Mouse (Mus musculus) embryonic facial prominence, embryonic 15.5 days (tissue): Measurements from ENCODE around the gene Gm20388. TPM values are rescaled to one million over a fixed set of nuclear protein-coding genes. Genes with fewer than 3 reads are reported as not detected.

Source experiments
- ATAC-seq: fragments of 200-750 bp; cut with Nextera tagmentation; 2 replicates; pipeline ENCODE4 v1.8.0; 2017; ENCODE audit warnings: low read depth, moderate TSS enrichment; ENCODE audit not compliant: insufficient number of reproducible peaks, low FRiP score, low TSS enrichment
- H3K27ac ChIP-seq: fragments of 300-500 bp; sonication (generic); replicated peaks from 2 replicates; pipeline ENCODE4 v1.5.1; 2015; ENCODE audit warnings: mild to moderate bottlenecking, inconsistent platforms
- H3K27me3 ChIP-seq: fragments of 300-500 bp; sonication (generic); 2 replicates; pipeline ENCODE4 v1.6.1; 2015; ENCODE audit warnings: inconsistent platforms
- H3K36me3 ChIP-seq: fragments of 300-500 bp; sonication (generic); 2 replicates; pipeline ENCODE4 v1.6.1; 2015; ENCODE audit warnings: mild to moderate bottlenecking, inconsistent platforms
- H3K4me1 ChIP-seq: fragments of 300-500 bp; sonication (generic); 2 replicates; pipeline ENCODE4 v1.6.1; 2015; ENCODE audit warnings: inconsistent platforms
- H3K4me2 ChIP-seq: fragments of 300-500 bp; sonication (generic); replicated peaks from 2 replicates; pipeline ENCODE4 v1.6.1; 2015; ENCODE audit warnings: mild to moderate bottlenecking, inconsistent platforms
- H3K4me3 ChIP-seq: fragments of 300-500 bp; sonication (generic); replicated peaks from 2 replicates; pipeline ENCODE4 v1.5.1; 2015; ENCODE audit warnings: mild to moderate bottlenecking, inconsistent platforms
- H3K9ac ChIP-seq: fragments of 300-500 bp; sonication (generic); 2 replicates; pipeline ENCODE4 v1.6.1; 2015; ENCODE audit warnings: inconsistent platforms
- H3K9me3 ChIP-seq: fragments of 300-500 bp; sonication (generic); replicated peaks from 2 replicates; pipeline ENCODE4 v1.6.1; 2016; ENCODE audit warnings: inconsistent platforms
- WGBS: fragments of 180-500 bp; shearing (Covaris S2); methylation state at CpG from one replicate; pipeline ENCODE4 v1.1.7; 2015; 5-methylcytosine and 5-hydroxymethylcytosine counted together
- polyA plus RNA-seq: library from polyadenylated mRNA; unstranded; fragments of >200 nt; fragmentation: Nextera tagmentation; extraction: Ambion mirVana; gene quantifications from 2 replicates; pipeline ENCODE4 v1.2.1, GENCODE M21; 2015

Gm20388 gene
- polyA plus RNA-seq, 1 experiment from 2014 or later: 8.0 TPM

- peaks cover 85% of the 10 kb centered on the region for H3K4me1 ChIP-seq
- H3K36me3 ChIP-seq: no peaks in the 10 kb centered on the region
- peak overlapping the region; percentile 60 for H3K4me3 ChIP-seq
- H3K27me3 ChIP-seq: no peaks in the 10 kb centered on the region
- ATAC-seq: peak; percentile 11; the same call in 1 of the 2 replicates
- peak overlapping the region; percentile 98 for H3K4me2 ChIP-seq
- peak overlapping the region; percentile 44 for H3K9ac ChIP-seq
- H3K9me3 ChIP-seq: no peaks in the 10 kb centered on the region
- 4% methylated on average over 36 of the region's 37 CpGs for WGBS
- peak overlapping the region; percentile 92 for H3K27ac ChIP-seq
Observed at GRCm38 (mm10) chr8:120538397-120539240, 628.0 kb downstream of the Gm20388 start.

DNA sequence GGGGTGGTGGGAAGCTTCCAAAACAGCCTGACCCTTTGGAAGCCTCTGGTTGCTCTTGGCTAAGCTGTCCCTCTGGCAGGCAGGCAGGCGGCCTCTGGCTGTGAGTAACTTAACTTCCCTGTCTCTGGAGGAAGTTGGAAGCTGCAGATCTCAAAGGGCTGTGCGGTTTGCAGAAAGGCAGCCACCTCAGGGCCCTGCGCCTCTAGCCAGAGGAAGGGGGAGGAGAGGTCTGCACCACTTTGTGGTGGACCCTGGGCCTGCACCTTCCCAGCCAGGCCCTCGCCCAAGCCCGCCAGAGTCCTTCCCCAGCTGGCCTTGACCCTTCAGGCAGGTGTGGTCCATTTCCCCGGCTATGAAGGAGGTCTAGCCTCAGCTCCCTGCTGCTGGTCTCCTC lies 628.7 kb downstream of the Gm20388 start:
- Histone ChIP-seq H3K27ac (peak overlapping the region; percentile 92), H3K36me3 (no peaks in the 10 kb centered on the region), H3K27me3 (no peaks in the 10 kb centered on the region), H3K4me2 (peak overlapping the region; percentile 98), H3K9me3 (no peaks in the 10 kb centered on the region), H3K4me1 (peaks cover 84% of the 10 kb centered on the region), H3K9ac (peak overlapping the region; percentile 21), H3K4me3 (peak overlapping the region; percentile 60)
- ATAC-seq: no peak
- 39% methylated on average over 6 of the region's 6 CpGs for WGBS

DNA sequence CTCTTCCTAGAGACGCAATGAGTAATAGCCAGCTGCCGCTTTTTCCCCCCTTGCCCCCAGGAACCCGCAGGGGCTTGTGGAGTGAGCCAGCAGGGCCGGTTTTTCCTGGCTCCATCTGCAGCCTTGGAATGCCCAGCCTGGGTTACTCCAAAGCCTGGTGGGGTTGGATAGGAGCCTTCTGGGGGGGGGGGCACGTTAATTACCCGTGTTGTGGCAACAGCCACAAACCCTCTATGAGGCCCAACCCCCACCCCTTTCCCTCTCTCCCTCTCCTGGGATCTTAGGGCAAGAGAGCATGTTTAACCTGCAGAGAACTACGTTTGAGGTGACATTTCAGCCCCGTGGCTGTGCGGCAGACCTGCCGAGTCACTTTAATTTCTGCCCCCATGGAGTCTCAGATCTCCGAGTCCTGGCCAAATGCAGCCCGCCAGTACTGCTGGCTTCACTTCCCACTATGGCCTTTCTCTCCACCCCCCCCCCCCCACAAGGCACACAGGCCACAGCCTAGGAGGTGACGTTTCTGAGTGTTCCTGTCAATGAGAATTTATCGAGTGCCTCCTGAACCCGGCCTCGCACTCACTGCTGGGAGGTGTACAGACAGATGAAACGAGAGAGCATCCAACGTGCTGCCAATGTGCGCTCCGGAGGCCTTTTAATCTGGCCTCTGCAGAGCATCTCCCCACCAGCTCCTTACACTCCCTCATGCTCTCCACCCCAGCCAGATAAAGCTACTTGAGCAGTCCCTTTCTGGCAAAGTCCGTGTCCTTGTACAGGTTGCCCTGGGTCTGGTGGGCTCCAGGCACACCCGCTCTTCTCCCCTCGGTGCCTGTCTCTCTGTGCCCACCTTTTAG lies 629.4 kb downstream of the Gm20388 start:
- Histone ChIP-seq H3K9ac (peak overlapping the region; percentile 21), H3K4me1 (peaks cover 78% of the 10 kb centered on the region), H3K27me3 (no peaks in the 10 kb centered on the region), H3K9me3 (no peaks in the 10 kb centered on the region), H3K4me2 (peak overlapping the region; percentile 98), H3K4me3 (peak overlapping the region; percentile 60), H3K27ac (peak overlapping the region; percentile 92), H3K36me3 (no peaks in the 10 kb centered on the region)
- WGBS: 31% methylated on average over 23 of the region's 23 CpGs
- ATAC-seq: no peak

DNA sequence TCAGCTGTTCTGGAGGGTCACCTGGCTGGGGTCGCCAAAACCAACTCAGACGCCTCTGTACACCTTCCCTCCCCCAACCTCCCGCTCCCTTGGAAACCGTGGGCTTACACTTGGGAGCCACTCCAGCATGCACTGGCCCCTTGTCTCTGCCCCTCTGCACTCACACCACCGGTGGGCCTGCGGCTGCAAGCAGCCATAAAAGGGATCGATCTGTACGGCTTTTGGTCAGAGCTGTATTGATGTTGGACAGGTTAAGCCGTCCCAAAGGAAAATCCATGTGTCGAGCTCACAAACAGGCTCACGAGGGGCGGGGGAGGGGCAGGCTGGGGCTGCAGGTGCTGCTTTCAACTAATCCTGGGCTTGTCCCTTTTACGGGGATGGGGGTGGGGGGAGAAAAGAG lies 632.4 kb downstream of the Gm20388 start:
- Histone ChIP-seq H3K36me3 (no peaks in the 10 kb centered on the region), H3K9me3 (no peaks in the 10 kb centered on the region), H3K27me3 (no peaks in the 10 kb centered on the region), H3K4me3 (no peak overlapping the region), H3K4me2 (no peak overlapping the region), H3K27ac (no peak overlapping the region), H3K4me1 (peaks cover 74% of the 10 kb centered on the region), H3K9ac (no peak overlapping the region)
- no peak for ATAC-seq
- WGBS: 35% methylated on average over 13 of the region's 13 CpGs

DNA sequence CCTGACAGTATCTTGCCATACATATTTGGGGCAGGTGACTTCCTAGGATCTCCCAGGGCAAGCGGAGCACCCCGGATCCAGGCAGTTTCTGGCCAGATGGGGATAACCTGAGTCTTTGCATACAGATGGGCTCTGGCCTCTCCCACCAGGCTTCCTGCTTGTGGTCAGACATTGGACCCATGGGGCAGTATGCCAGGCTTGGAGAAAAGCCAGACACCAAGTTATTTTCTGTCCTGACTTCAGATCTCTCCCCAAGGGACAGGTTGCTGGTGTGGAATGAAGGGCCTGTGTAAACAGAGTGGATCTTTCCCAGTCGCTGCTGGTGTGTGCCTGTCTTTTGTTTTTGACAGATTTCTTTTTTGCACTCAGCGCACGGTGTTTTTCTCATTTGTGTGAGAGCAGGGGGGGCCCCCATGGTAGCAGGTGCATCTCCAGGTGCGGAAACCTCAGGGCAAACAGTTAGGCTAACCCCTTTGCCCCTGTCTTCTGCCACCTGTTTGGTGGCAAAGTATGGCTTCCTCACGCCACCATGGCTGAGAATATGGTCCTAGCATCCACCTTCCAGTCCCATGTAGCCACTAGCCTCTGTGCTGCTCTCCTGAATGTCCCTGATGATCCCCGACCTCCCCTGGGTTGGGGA lies 632.9 kb downstream of the Gm20388 start:
- H3K36me3 ChIP-seq: no peaks in the 10 kb centered on the region
- peaks cover 74% of the 10 kb centered on the region for H3K4me1 ChIP-seq
- no peak overlapping the region for H3K4me3 ChIP-seq
- H3K9ac ChIP-seq: no peak overlapping the region
- ATAC-seq: no peak
- H3K27me3 ChIP-seq: no peaks in the 10 kb centered on the region
- WGBS: 58% methylated on average over 8 of the region's 8 CpGs
- no peaks in the 10 kb centered on the region for H3K9me3 ChIP-seq
- no peak overlapping the region for H3K4me2 ChIP-seq
- H3K27ac ChIP-seq: no peak overlapping the region

DNA sequence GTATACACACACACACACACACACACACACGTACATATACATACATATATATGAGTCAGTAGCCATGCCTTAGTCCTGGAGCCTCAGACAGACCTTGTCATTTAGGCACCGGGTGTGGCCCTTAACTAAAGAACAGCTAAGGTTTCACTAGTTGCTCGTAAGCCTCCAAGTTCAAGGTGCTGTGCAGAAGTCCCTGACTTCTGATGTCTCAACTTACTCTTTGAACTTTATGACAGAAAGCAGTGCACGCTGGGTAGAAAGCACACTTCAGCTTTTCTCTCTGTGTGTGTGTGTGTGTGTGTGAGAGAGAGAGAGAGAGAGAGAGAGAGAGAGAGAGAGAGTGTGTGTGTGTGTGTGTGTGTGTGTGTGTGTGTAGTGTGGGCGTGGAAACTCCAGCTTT lies 633.5 kb downstream of the Gm20388 start:
- H3K4me1 ChIP-seq: peaks cover 74% of the 10 kb centered on the region
- 68% methylated on average over 5 of the region's 5 CpGs for WGBS
- no peak overlapping the region for H3K27ac ChIP-seq
- no peaks in the 10 kb centered on the region for H3K9me3 ChIP-seq
- no peaks in the 10 kb centered on the region for H3K36me3 ChIP-seq
- no peaks in the 10 kb centered on the region for H3K27me3 ChIP-seq
- no peak overlapping the region for H3K4me2 ChIP-seq
- H3K9ac ChIP-seq: no peak overlapping the region
- no peak overlapping the region for H3K4me3 ChIP-seq
- ATAC-seq: no peak

- Histone ChIP-seq H3K9ac (no peak overlapping the region), H3K9me3 (no peaks in the 10 kb centered on the region), H3K27ac (no peak overlapping the region), H3K4me2 (no peak overlapping the region), H3K4me1 (peaks cover 87% of the 10 kb centered on the region), H3K4me3 (no peak overlapping the region), H3K36me3 (no peaks in the 10 kb centered on the region), H3K27me3 (no peaks in the 10 kb centered on the region)
- no peak for ATAC-seq
- 64% methylated on average over 9 of the region's 9 CpGs for WGBS
Observed at GRCm38 (mm10) chr8:120547562-120547961, 636.9 kb downstream of the Gm20388 start.

GRCm38 (mm10) chr8:120548313-120548761 lies 637.7 kb downstream of the Gm20388 start:
- no peaks in the 10 kb centered on the region for H3K9me3 ChIP-seq
- peaks cover 86% of the 10 kb centered on the region for H3K4me1 ChIP-seq
- WGBS: 49% methylated on average over 16 of the region's 16 CpGs
- H3K4me2 ChIP-seq: no peak overlapping the region
- H3K36me3 ChIP-seq: no peaks in the 10 kb centered on the region
- ATAC-seq: 0 out of 2 replicates have a peak, but pooled peaks have one; percentile 20
- no peak overlapping the region; the same call in 1 of the 2 replicates for H3K27ac ChIP-seq
- no peak overlapping the region for H3K4me3 ChIP-seq
- H3K27me3 ChIP-seq: no peaks in the 10 kb centered on the region
- no peak overlapping the region for H3K9ac ChIP-seq

DNA sequence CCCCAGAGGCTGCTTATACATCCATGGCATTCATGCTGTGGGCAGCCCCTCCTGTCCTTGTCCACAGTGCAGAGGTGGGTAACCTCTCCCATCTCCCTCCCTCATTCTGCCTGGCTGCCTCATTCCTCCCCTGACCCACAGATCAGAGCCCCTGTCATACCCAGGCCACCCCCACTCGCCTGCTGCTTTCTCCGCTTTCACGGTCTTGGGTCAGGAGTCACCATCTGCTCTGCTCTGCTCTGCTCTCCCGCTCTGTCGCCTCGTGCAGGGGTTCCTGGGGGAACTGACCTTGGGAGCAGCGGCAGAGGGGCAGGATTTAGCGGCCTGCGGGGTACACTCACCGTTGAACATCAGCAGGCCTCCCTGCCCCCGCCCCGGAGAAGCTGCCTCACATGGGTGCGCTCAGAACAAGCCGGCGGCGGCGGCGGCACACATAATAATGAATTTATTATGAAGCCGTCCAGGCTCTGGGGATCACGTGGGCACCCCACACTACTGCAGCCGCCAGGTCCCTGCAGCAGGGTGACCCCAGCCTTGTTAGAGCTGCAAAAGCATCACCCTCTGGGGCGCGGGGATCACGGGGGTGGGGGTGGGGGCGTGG lies 638.8 kb downstream of the Gm20388 start:
- Histone ChIP-seq H3K4me1 (peaks cover 88% of the 10 kb centered on the region), H3K4me2 (peak overlapping the region; percentile 35), H3K9ac (no peak overlapping the region), H3K36me3 (peaks cover 9% of the 10 kb centered on the region), H3K27ac (peak overlapping the region; percentile 39; the same call in 1 of the 2 replicates), H3K27me3 (no peaks in the 10 kb centered on the region), H3K9me3 (no peaks in the 10 kb centered on the region), H3K4me3 (0 out of 2 replicates have a peak overlapping the region, but pooled peaks have one; percentile 9)
- no peak for ATAC-seq
- 11% methylated on average over 25 of the region's 25 CpGs for WGBS

GRCm38 (mm10) chr8:120549922-120550321 lies 639.3 kb downstream of the Gm20388 start:
- Histone ChIP-seq H3K27ac (peak overlapping the region; percentile 39; the same call in 1 of the 2 replicates), H3K4me2 (peak overlapping the region; percentile 35), H3K36me3 (peaks cover 13% of the 10 kb centered on the region), H3K27me3 (no peaks in the 10 kb centered on the region), H3K4me3 (no peak overlapping the region), H3K9me3 (no peaks in the 10 kb centered on the region), H3K4me1 (peaks cover 93% of the 10 kb centered on the region), H3K9ac (no peak overlapping the region)
- 29% methylated on average over 11 of the region's 11 CpGs for WGBS
- ATAC-seq: no peak
